Mouse (Mus musculus): ENCODE results near the gene Trp53bp2. TPM values are rescaled to one million over a fixed set of nuclear protein-coding genes. Genes with fewer than 3 reads are reported as not detected.

Trp53bp2 gene
- total and polyA plus RNA-seq, 3 experiments, result 2.6 to 15.1 TPM; not detected in 1

DNA sequence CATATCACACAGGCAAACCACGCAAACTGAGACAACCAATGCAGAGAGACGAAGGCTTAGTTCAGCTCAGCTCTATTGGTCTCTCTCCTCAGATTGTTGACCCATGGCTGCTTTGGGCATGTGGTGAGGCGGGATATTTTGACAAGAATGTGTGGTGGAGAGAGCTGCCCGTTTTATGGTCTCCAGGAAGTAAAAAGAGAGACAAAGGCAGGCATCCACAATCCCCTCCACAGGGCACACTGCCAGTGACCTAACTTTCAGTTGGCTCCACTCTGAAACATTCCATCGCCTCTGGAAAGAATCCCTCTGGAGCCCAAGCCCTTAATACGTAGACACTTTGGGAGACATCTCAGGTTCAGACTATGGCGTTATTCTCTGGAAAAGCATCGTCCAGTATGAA, 10.8 kb upstream of the Trp53bp2 start:
- Histone ChIP-seq H3K4me3 (ENCODE audit: control insufficient read depth in 1 of 2, insufficient read depth in 1 of 2, low read depth in 2 of 2, low read length in 2 of 2) (no peak overlapping the region), H3K27ac (ENCODE audit: control insufficient read depth, low read depth, low read length) (no peak overlapping the region), H3K79me2 (ENCODE audit: control insufficient read depth, insufficient read depth, low read length, poor library complexity) (no peaks in the 10 kb centered on the region), H3K9ac (ENCODE audit: control insufficient read depth, low read depth, low read length, poor library complexity, severe bottlenecking) (no peak overlapping the region), H3K27me3 (ENCODE audit: control insufficient read depth in 1 of 2, insufficient read depth in 2 of 2, low read length in 2 of 2) (peaks cover 0 to 7% of the 10 kb centered on the region in 2 experiments; a peak in 3 of 4 replicates), H3K9me3 (replicated peaks; ENCODE audit: insufficient read depth, low read length) (no peaks in the 10 kb centered on the region), H3K36me3 (ENCODE audit: control insufficient read depth in 1 of 2, insufficient read depth in 2 of 2, low read length in 2 of 2) (no peaks in the 10 kb centered on the region; a peak in 1 of 4 replicates), H3K4me1 (ENCODE audit: control insufficient read depth in 1 of 2, insufficient read depth in 2 of 2, low read length in 2 of 2) (no peaks in the 10 kb centered on the region)
- TF ChIP-seq ZKSCAN1 (IDR thresholded peaks at IDR 0.05; ENCODE audit: low read depth, low read length), result no peak
- no peak for DNase-seq (ENCODE audit: low read depth, low spot score)

DNA sequence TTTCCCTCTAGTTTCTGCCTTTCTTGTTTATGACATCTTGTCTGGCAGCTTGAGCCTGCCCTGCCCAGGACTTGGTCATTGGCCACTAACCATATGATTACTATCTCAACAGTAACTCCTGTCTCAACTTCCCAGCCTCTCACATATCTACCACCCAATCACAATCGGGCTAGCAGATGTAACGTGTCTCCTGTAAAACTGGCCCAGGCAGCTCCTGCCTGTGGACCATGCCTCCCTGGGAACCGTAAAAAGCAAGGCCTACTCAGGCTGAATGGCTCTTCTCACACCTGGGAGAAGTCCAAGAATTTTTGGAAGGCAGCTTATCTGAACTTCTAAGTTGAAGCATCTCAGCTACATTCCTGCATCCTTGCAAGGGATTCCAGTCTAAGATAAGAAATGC, 10.2 kb upstream of the Trp53bp2 start:
- TF ChIP-seq ELF1 (IDR thresholded peaks at IDR 0.05; ENCODE audit: low read depth, low read length) (no peak), JUND (IDR thresholded peaks at IDR 0.05; ENCODE audit: low read depth, low read length) (no peak), TAL1 (IDR thresholded peaks at IDR 0.05; ENCODE audit: low read length) (no peak), MAZ (IDR thresholded peaks at IDR 0.05; ENCODE audit: low read depth, low read length) (no peak), MXI1 (IDR thresholded peaks at IDR 0.05; ENCODE audit: low read depth, low read length) (no peak), ZKSCAN1 (IDR thresholded peaks at IDR 0.05; ENCODE audit: low read depth, low read length) (no peak), ETS1 (IDR thresholded peaks at IDR 0.05; ENCODE audit: low read depth, low read length) (no peak), CHD2 (IDR thresholded peaks at IDR 0.05; ENCODE audit: low read length) (no peak), KAT2A (conservative IDR thresholded peaks at IDR 0.05; ENCODE audit: low read depth, low read length) (no peak), TCF12 (IDR thresholded peaks at IDR 0.05; ENCODE audit: low read depth, low read length) (no peak), ZC3H11A (IDR thresholded peaks at IDR 0.05; ENCODE audit: low read depth, low read length) (no peak), MYB (IDR thresholded peaks at IDR 0.05; ENCODE audit: low read depth, low read length) (no peak), USF1 (IDR thresholded peaks at IDR 0.05; ENCODE audit: low read depth, low read length) (no peak), MAFK (IDR thresholded peaks at IDR 0.05; ENCODE audit: borderline replicate concordance, low read depth, low read length) (no peak)
- H3K27me3 ChIP-seq (ENCODE audit: control insufficient read depth in 1 of 2, insufficient read depth in 2 of 2, low read length in 2 of 2), result peaks cover 0 to 7% of the 10 kb centered on the region in 2 experiments; a peak in 3 of 4 replicates
- no peaks in the 10 kb centered on the region; a peak in 1 of 4 replicates for H3K36me3 ChIP-seq (ENCODE audit: control insufficient read depth in 1 of 2, insufficient read depth in 2 of 2, low read length in 2 of 2)
- H3K9me3 ChIP-seq (replicated peaks; ENCODE audit: insufficient read depth, low read length), result no peaks in the 10 kb centered on the region
- H3K4me1 ChIP-seq (ENCODE audit: control insufficient read depth in 1 of 2, insufficient read depth in 2 of 2, low read length in 2 of 2), result no peaks in the 10 kb centered on the region
- DNase-seq (ENCODE audit: low read depth, low spot score), result no peak
- H3K27ac ChIP-seq (ENCODE audit: control insufficient read depth, low read depth, low read length), result no peak overlapping the region
- no peaks in the 10 kb centered on the region for H3K79me2 ChIP-seq (ENCODE audit: control insufficient read depth, insufficient read depth, low read length, poor library complexity)
- no peak overlapping the region for H3K9ac ChIP-seq (ENCODE audit: control insufficient read depth, low read depth, low read length, poor library complexity, severe bottlenecking)
- no peak overlapping the region for H3K4me3 ChIP-seq (ENCODE audit: control insufficient read depth in 1 of 2, insufficient read depth in 1 of 2, low read depth in 2 of 2, low read length in 2 of 2)

DNA sequence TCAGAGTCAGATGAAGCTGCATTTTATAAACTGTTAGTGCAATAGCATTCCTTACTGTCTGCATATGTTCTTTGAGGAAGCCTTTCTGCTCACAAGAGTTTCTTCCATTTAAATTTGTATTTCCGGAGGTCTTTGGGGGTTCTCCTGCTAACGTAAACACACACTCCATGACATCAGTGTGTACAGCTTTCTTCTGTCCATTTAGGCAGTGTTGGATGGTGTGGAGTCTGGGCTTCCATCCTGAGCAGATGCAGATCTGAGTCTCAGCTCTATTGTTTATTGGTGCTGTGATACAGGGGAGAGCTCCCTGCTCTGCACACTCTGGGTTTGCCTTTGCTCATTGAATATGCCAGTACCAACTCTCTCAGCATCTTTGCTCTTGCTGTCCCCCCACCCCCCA, 9.8 kb upstream of the Trp53bp2 start:
- Histone ChIP-seq H3K9me3 (replicated peaks; ENCODE audit: insufficient read depth, low read length) (no peaks in the 10 kb centered on the region), H3K27me3 (ENCODE audit: control insufficient read depth in 1 of 2, insufficient read depth in 2 of 2, low read length in 2 of 2) (peaks cover 0 to 6% of the 10 kb centered on the region in 2 experiments; a peak in 3 of 4 replicates)

More for the DNA sequence above, 9.8 kb upstream of the Trp53bp2 start:
- no peak overlapping the region for H3K4me3 ChIP-seq (ENCODE audit: control insufficient read depth in 1 of 2, insufficient read depth in 1 of 2, low read depth in 2 of 2, low read length in 2 of 2)
- H3K4me1 ChIP-seq (ENCODE audit: control insufficient read depth in 1 of 2, insufficient read depth in 2 of 2, low read length in 2 of 2), result no peaks in the 10 kb centered on the region
- no peaks in the 10 kb centered on the region for H3K79me2 ChIP-seq (ENCODE audit: control insufficient read depth, insufficient read depth, low read length, poor library complexity)
- H3K9ac ChIP-seq (ENCODE audit: control insufficient read depth, low read depth, low read length, poor library complexity, severe bottlenecking), result no peak overlapping the region
- no peak for DNase-seq (ENCODE audit: low read depth, low spot score)
- no peaks in the 10 kb centered on the region; a peak in 1 of 4 replicates for H3K36me3 ChIP-seq (ENCODE audit: control insufficient read depth in 1 of 2, insufficient read depth in 2 of 2, low read length in 2 of 2)
- no peak for TF ChIP-seq MAX (IDR thresholded peaks at IDR 0.05; ENCODE audit: low read length)
- no peak for TF ChIP-seq TAL1 (IDR thresholded peaks at IDR 0.05; ENCODE audit: low read length)
- TF ChIP-seq USF1 (IDR thresholded peaks at IDR 0.05; ENCODE audit: low read depth, low read length), result no peak
- no peak for TF ChIP-seq CTCF (IDR thresholded peaks at IDR 0.05 in 2 of 3, conservative IDR thresholded peaks at IDR 0.05 in 1 of 3; ENCODE audit: control insufficient read depth in 1 of 3, insufficient read depth in 1 of 3, low read depth in 2 of 3, low read length in 3 of 3, poor library complexity in 1 of 3, severe bottlenecking in 1 of 3)
- TF ChIP-seq ZC3H11A (IDR thresholded peaks at IDR 0.05; ENCODE audit: low read depth, low read length), result no peak
- TF ChIP-seq GATA1 (IDR thresholded peaks at IDR 0.05; ENCODE audit: low read depth, low read length), result no peak
- no peak for TF ChIP-seq RCOR1 (IDR thresholded peaks at IDR 0.05; ENCODE audit: low read depth, low read length)
- TF ChIP-seq JUND (IDR thresholded peaks at IDR 0.05; ENCODE audit: low read depth, low read length), result no peak
- no peak for TF ChIP-seq UBTF (IDR thresholded peaks at IDR 0.05; ENCODE audit: borderline replicate concordance, insufficient read depth, low read depth, low read length)
- no peak for TF ChIP-seq CHD2 (IDR thresholded peaks at IDR 0.05; ENCODE audit: low read length)
- no peak overlapping the region for H3K27ac ChIP-seq (ENCODE audit: control insufficient read depth, low read depth, low read length)
